Mouse (Mus musculus): Measurements from ENCODE around the gene Tmprss9.
"Not testable (repeated sequence)": the region's sequence is repeated elsewhere in the genome, so short reads cannot be mapped to it uniquely, and the experiment has no call there.

The Tmprss9 gene

DNA sequence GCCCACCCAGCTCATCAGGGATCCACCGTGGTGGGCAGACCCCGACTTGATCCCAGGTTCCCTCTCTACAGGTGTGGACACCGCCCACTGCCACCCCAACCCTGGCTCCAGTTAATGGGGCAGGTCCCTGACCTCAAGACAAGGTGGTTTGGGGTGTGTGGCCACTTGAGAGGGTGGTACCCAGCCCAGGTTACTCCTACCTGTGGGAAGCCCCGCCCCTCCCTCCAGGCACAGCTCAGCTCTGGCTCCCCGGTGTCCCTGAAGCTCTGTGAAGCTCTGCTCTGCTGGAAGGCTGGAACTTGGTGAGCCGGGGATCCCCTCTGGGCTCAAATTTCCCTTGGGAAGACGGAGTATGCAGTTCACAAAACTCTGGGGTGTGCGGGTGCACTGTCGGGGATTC is at the start of gene Tmprss9:
Tmprss9 (plus strand) TSS at position 268 of the 400 bp plus-strand sequence.
- DNase-seq (ENCODE audit: low spot score), result no peak

DNA sequence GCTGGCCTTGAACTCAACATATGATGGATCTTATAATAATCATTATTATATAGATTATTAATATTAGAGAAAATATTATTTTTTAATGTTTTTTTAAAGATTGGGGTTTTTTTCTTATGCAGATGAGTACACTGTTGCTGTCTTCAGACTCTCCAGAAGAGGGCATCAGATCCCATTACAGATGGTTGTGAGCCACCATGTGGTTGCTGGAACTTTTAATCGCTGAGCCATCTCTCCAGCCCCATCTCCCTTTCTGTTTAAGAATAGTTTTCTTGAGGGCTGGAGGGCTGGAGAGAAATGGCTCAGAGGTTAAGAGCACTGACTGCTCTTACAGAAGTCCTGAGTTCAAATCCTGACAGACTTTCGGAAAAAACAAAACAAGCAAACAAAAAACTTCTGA is 49.7 kb upstream of the Tmprss9 start:
- no peak for DNase-seq (ENCODE audit: low spot score)

GRCm38 (mm10) chr10:80822528-80822927 is 49.1 kb upstream of the Tmprss9 start:
- no peak for DNase-seq (ENCODE audit: low spot score)

GRCm38 (mm10) chr10:80823316-80823715 is 48.3 kb upstream of the Tmprss9 start:
- DNase-seq (ENCODE audit: low spot score), result no peak

- no peak for DNase-seq (ENCODE audit: low spot score)
Observed at GRCm38 (mm10) chr10:80823847-80824643, 47.6 kb upstream of the Tmprss9 start.

GRCm38 (mm10) chr10:80824827-80825226 is 46.8 kb upstream of the Tmprss9 start:
- DNase-seq (ENCODE audit: low spot score), result no peak

- peak; percentile 100 for DNase-seq (ENCODE audit: low spot score)
Observed at GRCm38 (mm10) chr10:80826151-80827062, 45.2 kb upstream of the Tmprss9 start, which contains the start of gene Oaz1. Oaz1 (plus strand) TSS chr10:80826656.

DNA sequence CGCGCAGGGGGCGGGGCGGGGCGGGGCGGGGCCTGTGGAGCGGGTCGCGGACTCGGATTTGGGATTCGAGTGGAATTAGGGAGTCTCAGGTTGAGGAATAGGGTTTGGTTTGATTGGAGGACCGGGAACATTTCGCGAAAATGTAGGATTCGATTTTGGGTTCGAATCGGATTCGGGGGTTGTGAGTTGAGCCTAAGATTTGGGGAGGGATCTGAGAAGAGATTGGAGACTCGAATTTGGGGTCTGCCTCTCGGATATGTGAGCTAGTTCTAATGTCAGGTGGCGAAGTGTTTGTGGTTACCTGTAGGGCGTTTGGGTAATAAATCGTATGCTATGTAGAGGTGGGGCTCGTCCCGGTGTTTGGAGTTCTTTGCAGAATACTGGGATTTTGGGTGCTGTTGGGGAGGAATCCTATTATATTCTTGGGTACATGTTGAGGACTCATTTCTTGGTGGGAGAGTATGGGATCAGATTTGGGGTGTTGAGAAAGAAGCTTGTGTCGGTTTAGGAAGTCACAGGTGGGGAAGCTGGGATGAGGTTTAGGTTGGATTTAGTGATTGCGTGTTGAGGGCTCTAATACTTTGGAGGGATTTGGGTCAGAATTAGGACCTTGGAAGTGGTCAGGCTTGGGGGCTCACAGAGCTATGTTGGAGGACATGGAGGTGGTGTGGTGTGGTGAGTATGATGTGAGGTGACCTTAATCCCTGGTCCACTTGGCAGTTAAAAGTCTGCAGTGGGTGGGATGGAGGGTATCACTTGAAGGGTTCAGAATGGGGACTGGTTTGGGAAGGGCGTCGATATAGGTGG is 44.4 kb upstream of the Tmprss9 start:
- DNase-seq (ENCODE audit: low spot score), result no peak

- DNase-seq (ENCODE audit: low spot score), result no peak
Observed at GRCm38 (mm10) chr10:80827870-80828420, 43.7 kb upstream of the Tmprss9 start.

GRCm38 (mm10) chr10:80828587-80828986 is 43.1 kb upstream of the Tmprss9 start:
- DNase-seq (ENCODE audit: low spot score), result not testable (repeated sequence)

DNA sequence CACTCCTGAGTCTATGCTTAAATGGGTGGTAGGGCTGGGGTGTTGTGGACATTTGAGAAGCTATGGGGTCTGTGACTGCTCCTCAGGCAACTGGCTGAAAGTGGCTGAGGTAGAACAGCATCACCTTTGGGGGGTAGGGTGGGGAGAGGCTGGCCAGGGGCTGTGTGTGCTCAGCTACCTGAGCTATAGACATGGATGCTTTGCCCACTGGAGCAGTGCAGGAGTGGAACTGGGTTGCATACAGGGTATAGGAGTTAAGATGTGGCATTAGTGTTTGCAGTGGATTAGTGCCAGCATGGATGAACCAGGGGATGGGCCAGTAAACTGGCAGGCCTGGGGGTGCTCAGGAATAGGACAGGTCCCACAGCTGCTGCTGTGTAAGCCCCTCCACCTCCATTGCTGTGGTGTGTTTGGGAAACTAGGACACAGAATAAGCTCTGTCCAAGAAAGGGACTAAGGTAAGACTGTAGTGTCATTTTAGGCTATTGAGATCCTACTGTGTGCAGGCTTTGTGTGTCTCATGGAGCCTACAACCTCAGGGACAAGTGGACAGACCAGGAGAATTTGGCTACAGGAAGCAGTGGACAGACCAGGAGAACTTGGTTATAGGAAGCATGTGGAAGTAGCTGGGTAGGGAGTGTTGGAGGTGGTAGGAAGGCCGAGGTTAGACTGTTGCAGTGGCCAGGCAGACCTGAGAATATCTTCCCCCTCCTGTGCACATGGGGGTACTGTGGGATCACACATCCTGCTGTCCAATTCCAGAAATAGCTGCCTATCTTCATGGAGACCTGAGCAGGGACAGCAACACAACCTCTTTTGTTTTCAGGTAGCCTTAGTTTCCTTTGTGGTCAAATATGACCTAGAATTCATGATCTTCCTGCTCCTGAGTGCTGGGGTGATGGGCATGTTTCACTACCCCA is 42.0 kb upstream of the Tmprss9 start:
- DNase-seq (ENCODE audit: low spot score), result no peak

DNA sequence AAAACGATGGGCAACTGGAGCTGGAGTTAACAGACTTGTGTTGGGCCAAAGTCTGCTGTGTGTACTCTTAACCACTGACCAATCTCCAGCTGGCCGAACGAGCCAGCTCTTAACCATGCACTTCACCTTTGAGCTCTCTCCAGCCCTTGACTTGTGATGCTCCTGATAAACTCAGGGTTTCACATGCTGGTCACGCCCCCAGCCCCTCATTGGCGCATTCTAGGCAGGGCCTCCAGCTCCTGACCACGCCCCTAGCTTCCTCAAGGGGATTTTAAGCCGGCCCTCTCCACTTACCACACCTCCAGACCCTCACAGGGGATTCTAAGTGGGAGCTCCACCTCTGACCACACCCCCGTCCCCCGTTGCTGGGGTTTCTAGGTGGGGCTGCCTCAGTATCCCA is 40.5 kb upstream of the Tmprss9 start:
- DNase-seq (ENCODE audit: low spot score), result peak; percentile 78

DNA sequence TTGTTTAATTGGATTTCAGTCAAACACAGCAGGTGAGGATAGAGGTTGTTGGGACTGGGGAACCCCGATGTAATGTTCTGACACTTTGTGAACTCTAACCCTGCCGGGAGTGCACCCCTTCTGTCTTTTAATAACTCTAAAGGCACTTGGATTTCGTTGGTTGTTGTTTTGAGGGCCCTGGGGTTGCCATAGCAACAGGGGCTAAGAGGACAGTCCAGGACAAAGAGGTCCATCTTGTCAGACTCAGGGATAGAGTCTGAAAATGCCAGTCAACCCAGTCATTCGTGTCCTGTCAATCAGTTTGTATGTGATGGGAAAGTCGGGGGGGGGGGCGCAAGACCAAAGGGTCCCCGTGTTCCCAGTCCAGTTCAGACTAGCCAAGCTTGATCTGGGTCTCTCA is 38.8 kb upstream of the Tmprss9 start:
- no peak for DNase-seq (ENCODE audit: low spot score)

DNA sequence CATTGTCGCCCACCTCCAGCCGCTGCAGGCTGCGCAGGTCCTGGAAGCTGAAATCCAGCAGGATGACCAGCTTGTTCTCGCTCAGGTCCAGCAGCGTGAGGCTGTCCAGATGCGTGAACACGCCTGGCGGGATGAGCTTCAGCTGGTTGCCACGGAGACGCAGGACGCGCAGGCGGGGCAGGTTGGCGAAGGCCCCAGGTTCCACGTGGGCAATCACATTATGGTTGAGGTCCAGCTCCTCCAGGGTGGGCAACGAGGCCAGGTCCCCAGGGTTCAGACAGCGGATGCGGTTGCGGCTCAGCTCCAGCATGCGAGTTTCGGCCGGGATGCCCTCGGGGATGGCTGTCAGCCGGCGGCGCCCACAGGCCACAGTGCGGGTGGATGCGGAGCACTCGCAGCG is 36.0 kb upstream of the Tmprss9 start:
- DNase-seq (ENCODE audit: low spot score), result no peak

GRCm38 (mm10) chr10:80836949-80837379 is 34.7 kb upstream of the Tmprss9 start:
- no peak for DNase-seq (ENCODE audit: low spot score)

GRCm38 (mm10) chr10:80837827-80838226 is 33.8 kb upstream of the Tmprss9 start:
- no peak for DNase-seq (ENCODE audit: low spot score)

DNA sequence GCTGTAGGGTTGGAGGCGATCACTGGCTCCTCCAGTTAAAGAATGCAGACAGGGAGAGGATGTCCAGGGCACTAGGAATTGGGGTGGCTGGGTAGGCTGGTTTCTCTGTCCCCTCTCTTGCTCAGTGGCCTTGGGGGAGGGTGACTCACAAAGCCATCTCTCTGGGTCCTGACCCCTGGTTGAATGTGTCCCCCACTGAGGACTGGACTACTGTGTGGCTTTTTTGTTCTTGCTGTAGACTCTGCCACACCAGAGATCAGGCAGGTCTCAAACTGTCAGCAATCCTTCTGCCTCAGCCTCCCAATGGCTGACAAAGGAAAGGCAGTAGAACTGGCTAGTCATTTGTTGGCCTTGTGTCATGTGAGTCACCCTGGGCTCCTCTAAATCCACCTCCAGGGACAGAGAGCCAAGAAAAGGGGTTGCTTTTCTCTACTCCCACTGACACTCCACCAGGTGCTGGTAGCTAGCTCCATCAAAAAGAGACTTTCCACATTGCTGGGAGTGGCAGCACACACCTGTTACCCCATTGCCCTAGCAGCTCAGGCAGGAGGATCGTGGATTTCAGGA is 33.2 kb upstream of the Tmprss9 start:
- DNase-seq (ENCODE audit: low spot score), result no peak

DNA sequence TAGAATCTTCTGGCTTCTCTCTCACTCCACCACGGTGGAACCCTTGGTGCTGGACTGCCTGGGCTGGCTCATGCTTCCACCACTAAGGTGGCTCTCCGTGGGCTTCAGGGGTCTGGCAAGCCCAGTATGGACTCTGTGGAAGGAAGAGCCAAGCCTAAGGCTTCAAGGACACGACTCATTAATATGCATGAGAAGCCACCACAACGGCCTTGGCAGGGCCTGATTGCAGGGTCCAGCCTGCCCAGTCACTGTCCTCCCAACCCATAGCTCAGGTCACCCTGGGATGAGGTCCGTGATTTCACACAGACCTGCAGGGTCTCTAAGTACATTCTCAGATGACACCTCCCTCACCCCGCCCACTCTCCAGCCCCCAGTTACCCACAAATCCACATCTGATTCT is 31.8 kb upstream of the Tmprss9 start:
- no peak for DNase-seq (ENCODE audit: low spot score)

DNA sequence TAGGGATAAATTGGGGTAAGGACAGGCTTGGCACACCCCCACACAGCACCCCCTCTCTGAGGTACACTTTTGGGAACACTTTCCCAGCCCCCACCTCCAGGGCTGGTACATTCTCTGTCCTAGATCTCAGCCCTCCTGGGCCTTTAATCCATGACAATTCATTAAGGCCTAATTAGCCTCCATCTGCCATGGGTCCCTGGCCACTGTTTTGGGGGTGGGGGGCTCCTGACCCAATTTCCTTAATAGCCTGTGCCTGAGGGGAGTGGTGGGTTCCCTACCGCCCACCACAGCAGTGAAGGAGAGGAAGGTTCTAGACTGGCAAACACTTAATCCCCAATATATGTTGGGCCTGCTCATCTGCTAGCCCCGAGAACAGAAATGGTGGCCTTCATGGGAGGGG is 30.0 kb upstream of the Tmprss9 start:
- DNase-seq (ENCODE audit: low spot score), result no peak

DNA sequence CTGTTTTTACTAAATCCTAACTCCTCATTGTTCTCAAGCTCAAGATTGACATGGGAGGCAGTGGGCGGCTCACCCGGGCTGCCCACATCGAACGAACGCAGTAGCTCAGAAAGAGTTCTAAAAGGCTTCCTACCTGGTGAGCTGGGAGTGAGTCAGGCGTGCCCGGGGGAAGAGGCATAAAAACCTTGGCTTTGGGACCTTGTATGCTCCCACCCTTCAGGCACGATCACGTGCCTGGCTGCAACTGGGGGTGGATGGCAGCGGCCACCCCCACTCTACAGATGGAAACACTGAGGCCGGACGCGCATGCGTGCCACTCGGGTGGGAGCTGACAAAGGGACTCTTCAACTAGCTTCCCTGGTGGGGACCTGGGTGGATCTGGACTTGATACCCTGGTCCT is 29.3 kb upstream of the Tmprss9 start:
- DNase-seq (ENCODE audit: low spot score), result no peak
